ENCODE assay signal across 10 mouse cellular contexts in genomic region chr11:78172034-78172747, GRCm38 (mm10). TPM values are rescaled to one million over a fixed set of nuclear protein-coding genes. Genes with fewer than 3 reads are reported as not detected.
DNase-seq lines count a peak whose midpoint lies in the region; ATAC-seq and TF ChIP-seq lines count a peak whose summit lies in the region.
"Had no signal": no experiment of that assay in that cellular context is flagged by ENCODE, and none has a peak within 500 bp of the region (broad histone marks: within the 10 kb centered on the region; RNA-seq: fewer than 3 reads in every experiment).

No protein-coding gene starts in this region.

- WGBS in forebrain, postnatal 0 days = 83% methylated on average over 16 of the region's 16 CpGs
- WGBS in forebrain, embryonic 14.5 days = 76% methylated on average over 16 of the region's 16 CpGs
- 90% methylated on average over 16 of the region's 16 CpGs for WGBS in liver, adult 2 months
- 82% methylated on average over 16 of the region's 16 CpGs for WGBS in intestine, embryonic 15.5 days
- WGBS in kidney, embryonic 15.5 days = 80% methylated on average over 16 of the region's 16 CpGs

- no peak overlapping the region for H3ac ChIP-seq in C2C12 (ENCODE audit: control insufficient read depth, insufficient read length, low read depth)

- H3K36me3 ChIP-seq in forebrain, postnatal 0 days (ENCODE audit: insufficient read depth) = no peaks in the 10 kb centered on the region
- no peaks in the 10 kb centered on the region for H3K36me3 ChIP-seq in forebrain, embryonic 14.5 days (ENCODE audit: control insufficient read depth, insufficient read depth, low read length)
- no peaks in the 10 kb centered on the region for H3K36me3 ChIP-seq in liver, adult 2 months (ENCODE audit: control insufficient read depth, insufficient read depth, low read length)
- peaks cover 7% of the 10 kb centered on the region for H3K36me3 ChIP-seq in C2C12 (ENCODE audit: control insufficient read depth, insufficient read depth)
- 0 out of 2 replicates have a peak, but pooled peaks cover 5% of the 10 kb centered on the region for H3K36me3 ChIP-seq in intestine, embryonic 15.5 days
- peaks cover 24% of the 10 kb centered on the region; the same call in 1 of the 2 replicates for H3K36me3 ChIP-seq in kidney, embryonic 15.5 days
- H3K36me3 ChIP-seq: heart, embryonic 15.5 days had no signal

- no peaks in the 10 kb centered on the region for H3K9me3 ChIP-seq in forebrain, postnatal 0 days (ENCODE audit: low read length)
- no peaks in the 10 kb centered on the region for H3K9me3 ChIP-seq in forebrain, embryonic 14.5 days (replicated peaks; ENCODE audit: control insufficient read depth, low read length)
- H3K9me3 ChIP-seq in intestine, embryonic 15.5 days = no peaks in the 10 kb centered on the region
- H3K9me3 ChIP-seq in kidney, embryonic 15.5 days (replicated peaks) = no peaks in the 10 kb centered on the region
- H3K9me3 ChIP-seq: heart, embryonic 15.5 days had no signal

- H3K27me3 ChIP-seq in forebrain, postnatal 0 days (ENCODE audit: insufficient read depth, low read length) = no peaks in the 10 kb centered on the region
- H3K27me3 ChIP-seq in forebrain, embryonic 14.5 days (replicated peaks; ENCODE audit: control insufficient read depth, insufficient read depth, low read length) = no peaks in the 10 kb centered on the region
- no peaks in the 10 kb centered on the region for H3K27me3 ChIP-seq in liver, adult 2 months (ENCODE audit: control insufficient read depth, insufficient read depth, low read length)
- no peaks in the 10 kb centered on the region for H3K27me3 ChIP-seq in C2C12 (ENCODE audit: control insufficient read depth, insufficient read depth, insufficient read length)
- H3K27me3 ChIP-seq in intestine, embryonic 15.5 days (replicated peaks) = no peaks in the 10 kb centered on the region
- H3K27me3 ChIP-seq in kidney, embryonic 15.5 days = no peaks in the 10 kb centered on the region
- H3K27me3 ChIP-seq: heart, embryonic 15.5 days had no signal

- no peak overlapping the region for H3K4me2 ChIP-seq in forebrain, postnatal 0 days (ENCODE audit: low read depth)
- no peak overlapping the region for H3K4me2 ChIP-seq in forebrain, embryonic 14.5 days (ENCODE audit: low read length)
- H3K4me2 ChIP-seq in intestine, embryonic 15.5 days (replicated peaks) = no peak overlapping the region
- no peak overlapping the region for H3K4me2 ChIP-seq in kidney, embryonic 15.5 days
- H3K4me2 ChIP-seq: heart, embryonic 15.5 days had no signal

- no peaks in the 10 kb centered on the region for H3K79me2 ChIP-seq in liver, adult 2 months (ENCODE audit: control insufficient read depth, insufficient read depth, low read length)
- H3K79me2 ChIP-seq in C2C12 (ENCODE audit: control insufficient read depth, insufficient read depth) = no peaks in the 10 kb centered on the region

- peak; percentile 49 for TF ChIP-seq CTCF in forebrain, postnatal 0 days (IDR thresholded peaks at IDR 0.05; ENCODE audit: low read depth)
- 0 out of 2 replicates have a peak, but pooled peaks have one; percentile 10 for TF ChIP-seq CTCF in liver, adult 2 months (IDR thresholded peaks at IDR 0.05; ENCODE audit: low read depth, low read length)
- TF ChIP-seq CTCF in C2C12 (IDR thresholded peaks at IDR 0.05; ENCODE audit: control insufficient read depth, insufficient read depth, insufficient read length) = peak; percentile 6

- peak; percentile 22; the same call in 1 of the 2 replicates for ATAC-seq in forebrain, postnatal 0 days
- ATAC-seq in forebrain, embryonic 14.5 days = no peak
- ATAC-seq in intestine, embryonic 15.5 days = no peak
- ATAC-seq in kidney, embryonic 15.5 days (replicated peaks; ENCODE audit: low FRiP score) = no peak

- no peak overlapping the region for H3K4me3 ChIP-seq in forebrain, postnatal 0 days (ENCODE audit: low read depth, low read length)
- no peak overlapping the region for H3K4me3 ChIP-seq in forebrain, embryonic 14.5 days (ENCODE audit: low read depth, low read length)
- no peak overlapping the region for H3K4me3 ChIP-seq in liver, adult 2 months (ENCODE audit: insufficient read depth, low read depth, low read length)
- H3K4me3 ChIP-seq in C2C12 (ENCODE audit: insufficient read depth, poor library complexity, severe bottlenecking) = no peak overlapping the region
- H3K4me3 ChIP-seq in intestine, embryonic 15.5 days (replicated peaks) = no peak overlapping the region
- H3K4me3 ChIP-seq in kidney, embryonic 15.5 days (replicated peaks) = no peak overlapping the region
- H3K4me3 ChIP-seq: heart, embryonic 15.5 days; myocyte had no signal

- H3K27ac ChIP-seq in forebrain, postnatal 0 days (ENCODE audit: low read depth, low read length) = no peak overlapping the region
- H3K27ac ChIP-seq in forebrain, embryonic 14.5 days (ENCODE audit: low read depth, low read length) = no peak overlapping the region
- H3K27ac ChIP-seq in liver, adult 2 months (replicated peaks; ENCODE audit: insufficient read depth, low read depth, low read length) = no peak overlapping the region
- H3K27ac ChIP-seq in intestine, embryonic 15.5 days = no peak overlapping the region
- H3K27ac ChIP-seq in kidney, embryonic 15.5 days = no peak overlapping the region
- H3K27ac ChIP-seq: heart, embryonic 15.5 days had no signal

- no peak overlapping the region for H3K9ac ChIP-seq in forebrain, postnatal 0 days
- no peak overlapping the region for H3K9ac ChIP-seq in forebrain, embryonic 14.5 days (ENCODE audit: low read length)
- H3K9ac ChIP-seq in liver, adult 2 months (ENCODE audit: low read depth, low read length) = no peak overlapping the region
- H3K9ac ChIP-seq in intestine, embryonic 15.5 days = 0 out of 2 replicates have a peak overlapping the region, but pooled peaks have one; percentile 8
- no peak overlapping the region for H3K9ac ChIP-seq in kidney, embryonic 15.5 days
- H3K9ac ChIP-seq: heart, embryonic 15.5 days had no signal

- no peaks in the 10 kb centered on the region for H3K79me3 ChIP-seq in C2C12 (ENCODE audit: low read depth)

- TF ChIP-seq POLR2A in liver, adult 2 months (IDR thresholded peaks at IDR 0.05; ENCODE audit: extremely low read depth, insufficient read depth, low read length) = no peak

- no peak for DNase-seq in forebrain, postnatal 0 days
- DNase-seq in forebrain, embryonic 14.5 days (ENCODE audit: low spot score) = no peak
- DNase-seq in liver, adult 2 months (ENCODE audit: extremely low read depth, low read depth, low spot score) = no peak
- DNase-seq in liver = no peak
- no peak for DNase-seq in cerebellum, adult 8-10 months

- peaks cover 5% of the 10 kb centered on the region; the same call in 1 of the 2 replicates for H3K4me1 ChIP-seq in forebrain, postnatal 0 days (ENCODE audit: insufficient read depth)
- H3K4me1 ChIP-seq in forebrain, embryonic 14.5 days (ENCODE audit: control insufficient read depth, insufficient read depth, low read length) = peaks cover 4% of the 10 kb centered on the region
- H3K4me1 ChIP-seq in liver, adult 2 months (ENCODE audit: control insufficient read depth, insufficient read depth, low read length) = peaks cover 6% of the 10 kb centered on the region; the same call in 1 of the 2 replicates
- peaks cover 29% of the 10 kb centered on the region for H3K4me1 ChIP-seq in intestine, embryonic 15.5 days (replicated peaks)
- H3K4me1 ChIP-seq in kidney, embryonic 15.5 days = peaks cover 30% of the 10 kb centered on the region

RNA-seq across cellular contexts. Expression of gene Nek8, which starts 4.3 kb away (rescaled TPM):
- 4.7 and 6.1 TPM in 2 replicates for total RNA-seq in forebrain, postnatal 0 days (2014; rRNA removed)
- polyA plus RNA-seq in forebrain, postnatal 0 days (2015; fragmentation: Nextera tagmentation; extraction: Ambion mirVana) = 5.5 and 5.7 TPM in 2 replicates
- 4.6 and 5.5 TPM in 2 replicates for polyA plus RNA-seq in forebrain, embryonic 14.5 days (2014; fragmentation: Nextera tagmentation; extraction: Ambion mirVana)
- total RNA-seq in liver, adult 2 months (2014; rRNA removed) = 4.1 and 5.2 TPM in 2 replicates
- 5.2 and 7.2 TPM in 2 replicates for polyA plus RNA-seq in liver, adult 2 months (2012; rRNA removed)
- polyA plus RNA-seq in C2C12 (2012; fragmentation: generic; extraction: Trizol) = 8.9 TPM
- polyA plus RNA-seq in intestine, embryonic 15.5 days (2015; fragmentation: Nextera tagmentation; extraction: Ambion mirVana) = 14.4 and 17.1 TPM in 2 replicates
- 21.1 and 25.0 TPM in 2 replicates for polyA plus RNA-seq in kidney, embryonic 15.5 days (2015; fragmentation: Nextera tagmentation; extraction: Ambion mirVana)

RNA-seq across cellular contexts. Expression of gene Tlcd1, which starts 4.3 kb away (rescaled TPM):
- total RNA-seq in forebrain, postnatal 0 days (2014; rRNA removed) = 15.3 and 22.0 TPM in 2 replicates
- polyA plus RNA-seq in forebrain, postnatal 0 days (2015; fragmentation: Nextera tagmentation; extraction: Ambion mirVana) = 13.9 and 19.0 TPM in 2 replicates
- 4.4 and 4.5 TPM in 2 replicates for polyA plus RNA-seq in forebrain, embryonic 14.5 days (2014; fragmentation: Nextera tagmentation; extraction: Ambion mirVana)
- total RNA-seq in liver, adult 2 months (2014; rRNA removed) = 44.8 and 50.7 TPM in 2 replicates
- 46.6 and 61.5 TPM in 2 replicates for polyA plus RNA-seq in liver, adult 2 months (2012; rRNA removed)
- 15.9 TPM for polyA plus RNA-seq in C2C12 (2012; fragmentation: generic; extraction: Trizol)
- polyA plus RNA-seq in intestine, embryonic 15.5 days (2015; fragmentation: Nextera tagmentation; extraction: Ambion mirVana) = 39.1 and 39.8 TPM in 2 replicates
- polyA plus RNA-seq in kidney, embryonic 15.5 days (2015; fragmentation: Nextera tagmentation; extraction: Ambion mirVana) = 28.7 and 31.8 TPM in 2 replicates

RNA-seq across cellular contexts. Expression of gene Traf4, which starts 6.8 kb away (rescaled TPM):
- total RNA-seq in forebrain, postnatal 0 days (2014; rRNA removed) = 99.0 and 107 TPM in 2 replicates
- polyA plus RNA-seq in forebrain, postnatal 0 days (2015; fragmentation: Nextera tagmentation; extraction: Ambion mirVana) = 104 and 131 TPM in 2 replicates
- 79.2 and 82.6 TPM in 2 replicates for polyA plus RNA-seq in forebrain, embryonic 14.5 days (2014; fragmentation: Nextera tagmentation; extraction: Ambion mirVana)
- total RNA-seq in liver, adult 2 months (2014; rRNA removed) = 8.8 and 11.1 TPM in 2 replicates
- polyA plus RNA-seq in liver, adult 2 months (2012; rRNA removed) = 69.0 and 73.5 TPM in 2 replicates
- polyA plus RNA-seq in C2C12 (2012; fragmentation: generic; extraction: Trizol) = 99.8 TPM
- 74.7 and 77.2 TPM in 2 replicates for polyA plus RNA-seq in intestine, embryonic 15.5 days (2015; fragmentation: Nextera tagmentation; extraction: Ambion mirVana)
- polyA plus RNA-seq in kidney, embryonic 15.5 days (2015; fragmentation: Nextera tagmentation; extraction: Ambion mirVana) = 94.2 and 99.5 TPM in 2 replicates

RNA-seq across cellular contexts. Expression of gene Rpl23a, which starts 11.2 kb away (rescaled TPM):
- total RNA-seq in forebrain, postnatal 0 days (2014; rRNA removed) = 772 and 968 TPM in 2 replicates
- polyA plus RNA-seq in forebrain, postnatal 0 days (2015; fragmentation: Nextera tagmentation; extraction: Ambion mirVana) = 938 and 1,223 TPM in 2 replicates
- 1,011 and 1,206 TPM in 2 replicates for polyA plus RNA-seq in forebrain, embryonic 14.5 days (2014; fragmentation: Nextera tagmentation; extraction: Ambion mirVana)
- total RNA-seq in liver, adult 2 months (2014; rRNA removed) = 318 and 352 TPM in 2 replicates
- polyA plus RNA-seq in liver, adult 2 months (2012; rRNA removed) = 88.5 and 110 TPM in 2 replicates
- polyA plus RNA-seq in C2C12 (2012; fragmentation: generic; extraction: Trizol) = 4,612 TPM
- 1,310 and 1,463 TPM in 2 replicates for polyA plus RNA-seq in intestine, embryonic 15.5 days (2015; fragmentation: Nextera tagmentation; extraction: Ambion mirVana)
- 1,327 and 1,492 TPM in 2 replicates for polyA plus RNA-seq in kidney, embryonic 15.5 days (2015; fragmentation: Nextera tagmentation; extraction: Ambion mirVana)

RNA-seq across cellular contexts. Expression of gene Rab34, which starts 16.0 kb away (rescaled TPM):
- 76.9 and 83.5 TPM in 2 replicates for total RNA-seq in forebrain, postnatal 0 days (2014; rRNA removed)
- polyA plus RNA-seq in forebrain, postnatal 0 days (2015; fragmentation: Nextera tagmentation; extraction: Ambion mirVana) = 50.8 and 55.5 TPM in 2 replicates
- 48.1 and 48.2 TPM in 2 replicates for polyA plus RNA-seq in forebrain, embryonic 14.5 days (2014; fragmentation: Nextera tagmentation; extraction: Ambion mirVana)
- total RNA-seq in liver, adult 2 months (2014; rRNA removed) = 2.6 and 2.8 TPM in 2 replicates
- 5.2 and 5.3 TPM in 2 replicates for polyA plus RNA-seq in liver, adult 2 months (2012; rRNA removed)
- 182 TPM for polyA plus RNA-seq in C2C12 (2012; fragmentation: generic; extraction: Trizol)
- 87.9 and 91.4 TPM in 2 replicates for polyA plus RNA-seq in intestine, embryonic 15.5 days (2015; fragmentation: Nextera tagmentation; extraction: Ambion mirVana)
- 113 and 132 TPM in 2 replicates for polyA plus RNA-seq in kidney, embryonic 15.5 days (2015; fragmentation: Nextera tagmentation; extraction: Ambion mirVana)
